Mouse (Mus musculus) kidney, adult 2 months (tissue): Measurements from ENCODE around the gene Syt3.

ENCODE experiments used
- CTCF ChIP-seq: fragments of 200-500 bp; conservative IDR thresholded peaks from 2 replicates; pipeline ENCODE4 v1.5.1; 2011; ENCODE audit warnings: low read depth, mild to moderate bottlenecking, control low read depth, low read length, moderate library complexity, mixed read lengths; ENCODE audit not compliant: insufficient read depth, insufficient read length
- POLR2A ChIP-seq: fragments of 200-500 bp; IDR thresholded peaks from one replicate; pipeline ENCODE4 v1.6.1; 2011; ENCODE audit warnings: low read depth, low read length, control low read depth

DNA sequence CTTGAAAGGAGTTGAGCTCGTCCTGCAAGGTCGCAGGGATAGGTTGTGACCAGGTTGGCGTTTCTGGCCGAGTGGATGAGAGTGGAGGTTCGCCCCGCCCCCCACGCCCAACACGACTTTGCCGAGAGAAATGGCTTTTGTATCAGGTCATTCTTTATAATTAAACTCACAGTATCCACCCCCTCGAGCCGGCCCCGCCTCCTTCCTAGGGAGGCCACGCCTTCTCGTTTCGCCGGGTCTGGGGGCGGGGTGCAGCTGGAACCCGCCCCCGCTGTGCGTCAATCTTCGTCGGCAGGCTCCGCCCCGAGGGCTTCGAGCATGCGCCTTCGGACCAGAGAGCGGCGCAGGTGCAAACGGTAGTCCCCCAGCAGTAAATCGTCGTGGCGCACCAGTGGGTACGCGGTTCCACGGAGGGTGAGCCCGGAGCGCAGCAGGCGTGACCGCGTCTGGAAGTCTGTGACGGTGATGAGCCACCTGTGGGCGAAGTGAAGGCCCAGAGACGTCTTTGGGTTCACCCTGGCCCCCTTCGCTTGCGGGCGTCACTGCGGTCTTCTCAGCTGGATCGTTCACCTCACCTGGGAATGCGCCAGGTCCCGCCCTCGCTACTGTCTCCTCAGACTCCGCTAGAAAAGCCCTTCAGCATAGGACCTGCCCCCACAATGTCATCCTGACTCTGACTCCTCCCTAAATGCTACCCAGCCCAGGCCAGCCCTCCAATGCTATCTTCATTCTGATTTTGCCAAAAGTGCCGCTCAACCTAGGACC, 23.8 kb upstream of the Syt3 start:
- TF ChIP-seq CTCF (no peak), POLR2A (peak; percentile 56)
